Mouse (Mus musculus): ENCODE data around the gene Adarb2.

GRCm38 (mm10) chr13:8538896-8539295 lies 336.2 kb downstream of the Adarb2 start:
- TF ChIP-seq POLR2A (IDR thresholded peaks at IDR 0.05; ENCODE audit: extremely low read depth, insufficient read depth, low read length) (no peak), CTCF (IDR thresholded peaks at IDR 0.05; ENCODE audit: low read depth, low read length) (no peak)
